Mouse (Mus musculus): ENCODE results near the gene Ank2. TPM values are rescaled to one million over a fixed set of nuclear protein-coding genes. Genes with fewer than 3 reads are reported as not detected.

The Ank2 gene
- polyA plus RNA-seq, 1 experiment: 52.1 TPM

GRCm38 (mm10) chr3:127205883-127206434, 293.2 kb downstream of the Ank2 start:
- H3K4me3 ChIP-seq (ENCODE audit: control insufficient read depth, low read depth, low read length): no peak overlapping the region
- H3K36me3 ChIP-seq (ENCODE audit: control insufficient read depth, insufficient read depth, low read length): no peaks in the 10 kb centered on the region
- no peak for TF ChIP-seq POLR2A (IDR thresholded peaks at IDR 0.05; ENCODE audit: control insufficient read depth, low read depth, low read length)
- TF ChIP-seq CTCF (IDR thresholded peaks at IDR 0.05; ENCODE audit: control insufficient read depth, insufficient read depth, insufficient replicate concordance, low read depth, low read length): no peak
- no peaks in the 10 kb centered on the region for H3K27me3 ChIP-seq (ENCODE audit: control insufficient read depth, insufficient read depth, low read length)
- H3K4me1 ChIP-seq (ENCODE audit: control insufficient read depth, insufficient read depth, low read length): no peaks in the 10 kb centered on the region
- H3K27ac ChIP-seq (ENCODE audit: control insufficient read depth, insufficient read depth, low read depth, low read length): no peak overlapping the region

- Histone ChIP-seq H3K27ac (ENCODE audit: control insufficient read depth, insufficient read depth, low read depth, low read length) (no peak overlapping the region), H3K27me3 (ENCODE audit: control insufficient read depth, insufficient read depth, low read length) (no peaks in the 10 kb centered on the region), H3K36me3 (ENCODE audit: control insufficient read depth, insufficient read depth, low read length) (no peaks in the 10 kb centered on the region), H3K4me1 (ENCODE audit: control insufficient read depth, insufficient read depth, low read length) (no peaks in the 10 kb centered on the region), H3K4me3 (ENCODE audit: control insufficient read depth, low read depth, low read length) (no peak overlapping the region)
- TF ChIP-seq POLR2A (IDR thresholded peaks at IDR 0.05; ENCODE audit: control insufficient read depth, low read depth, low read length) (no peak), CTCF (IDR thresholded peaks at IDR 0.05; ENCODE audit: control insufficient read depth, insufficient read depth, insufficient replicate concordance, low read depth, low read length) (no peak)
Measured at GRCm38 (mm10) chr3:127202484-127203115, 296.6 kb downstream of the Ank2 start.

GRCm38 (mm10) chr3:127200789-127201188, 298.4 kb downstream of the Ank2 start:
- Histone ChIP-seq H3K27me3 (ENCODE audit: control insufficient read depth, insufficient read depth, low read length) (no peaks in the 10 kb centered on the region), H3K4me1 (ENCODE audit: control insufficient read depth, insufficient read depth, low read length) (no peaks in the 10 kb centered on the region), H3K36me3 (ENCODE audit: control insufficient read depth, insufficient read depth, low read length) (no peaks in the 10 kb centered on the region), H3K27ac (ENCODE audit: control insufficient read depth, insufficient read depth, low read depth, low read length) (no peak overlapping the region), H3K4me3 (ENCODE audit: control insufficient read depth, low read depth, low read length) (no peak overlapping the region)
- TF ChIP-seq POLR2A (IDR thresholded peaks at IDR 0.05; ENCODE audit: control insufficient read depth, low read depth, low read length) (no peak), CTCF (IDR thresholded peaks at IDR 0.05; ENCODE audit: control insufficient read depth, insufficient read depth, insufficient replicate concordance, low read depth, low read length) (no peak)

GRCm38 (mm10) chr3:127199112-127199665, 300.0 kb downstream of the Ank2 start:
- Histone ChIP-seq H3K36me3 (ENCODE audit: control insufficient read depth, insufficient read depth, low read length) (no peaks in the 10 kb centered on the region), H3K4me3 (ENCODE audit: control insufficient read depth, low read depth, low read length) (no peak overlapping the region), H3K27ac (ENCODE audit: control insufficient read depth, insufficient read depth, low read depth, low read length) (no peak overlapping the region), H3K27me3 (ENCODE audit: control insufficient read depth, insufficient read depth, low read length) (no peaks in the 10 kb centered on the region), H3K4me1 (ENCODE audit: control insufficient read depth, insufficient read depth, low read length) (no peaks in the 10 kb centered on the region)
- no peak for TF ChIP-seq POLR2A (IDR thresholded peaks at IDR 0.05; ENCODE audit: control insufficient read depth, low read depth, low read length)
- TF ChIP-seq CTCF (IDR thresholded peaks at IDR 0.05; ENCODE audit: control insufficient read depth, insufficient read depth, insufficient replicate concordance, low read depth, low read length): no peak

GRCm38 (mm10) chr3:127198656-127199055, 300.5 kb downstream of the Ank2 start:
- no peak overlapping the region for H3K27ac ChIP-seq (ENCODE audit: control insufficient read depth, insufficient read depth, low read depth, low read length)
- no peaks in the 10 kb centered on the region for H3K4me1 ChIP-seq (ENCODE audit: control insufficient read depth, insufficient read depth, low read length)
- TF ChIP-seq POLR2A (IDR thresholded peaks at IDR 0.05; ENCODE audit: control insufficient read depth, low read depth, low read length) (no peak), CTCF (IDR thresholded peaks at IDR 0.05; ENCODE audit: control insufficient read depth, insufficient read depth, insufficient replicate concordance, low read depth, low read length) (no peak)
- H3K4me3 ChIP-seq (ENCODE audit: control insufficient read depth, low read depth, low read length): no peak overlapping the region
- no peaks in the 10 kb centered on the region for H3K36me3 ChIP-seq (ENCODE audit: control insufficient read depth, insufficient read depth, low read length)
- H3K27me3 ChIP-seq (ENCODE audit: control insufficient read depth, insufficient read depth, low read length): no peaks in the 10 kb centered on the region

- TF ChIP-seq POLR2A (IDR thresholded peaks at IDR 0.05; ENCODE audit: control insufficient read depth, low read depth, low read length): no peak
- TF ChIP-seq CTCF (IDR thresholded peaks at IDR 0.05; ENCODE audit: control insufficient read depth, insufficient read depth, insufficient replicate concordance, low read depth, low read length): no peak
- no peaks in the 10 kb centered on the region for H3K4me1 ChIP-seq (ENCODE audit: control insufficient read depth, insufficient read depth, low read length)
Measured at GRCm38 (mm10) chr3:127188789-127189128, 310.4 kb downstream of the Ank2 start.

GRCm38 (mm10) chr3:127188086-127188788, 310.9 kb downstream of the Ank2 start:
- no peaks in the 10 kb centered on the region for H3K36me3 ChIP-seq (ENCODE audit: control insufficient read depth, insufficient read depth, low read length)
- H3K27me3 ChIP-seq (ENCODE audit: control insufficient read depth, insufficient read depth, low read length): no peaks in the 10 kb centered on the region
- H3K27ac ChIP-seq (ENCODE audit: control insufficient read depth, insufficient read depth, low read depth, low read length): no peak overlapping the region
- H3K4me1 ChIP-seq (ENCODE audit: control insufficient read depth, insufficient read depth, low read length): no peaks in the 10 kb centered on the region
- no peak overlapping the region for H3K4me3 ChIP-seq (ENCODE audit: control insufficient read depth, low read depth, low read length)
- no peak for TF ChIP-seq CTCF (IDR thresholded peaks at IDR 0.05; ENCODE audit: control insufficient read depth, insufficient read depth, insufficient replicate concordance, low read depth, low read length)
- no peak for TF ChIP-seq POLR2A (IDR thresholded peaks at IDR 0.05; ENCODE audit: control insufficient read depth, low read depth, low read length)

More at GRCm38 (mm10) chr3:127188789-127189128, 310.4 kb downstream of the Ank2 start:
- no peaks in the 10 kb centered on the region for H3K36me3 ChIP-seq (ENCODE audit: control insufficient read depth, insufficient read depth, low read length)
- H3K4me3 ChIP-seq (ENCODE audit: control insufficient read depth, low read depth, low read length): no peak overlapping the region
- no peaks in the 10 kb centered on the region for H3K27me3 ChIP-seq (ENCODE audit: control insufficient read depth, insufficient read depth, low read length)
- H3K27ac ChIP-seq (ENCODE audit: control insufficient read depth, insufficient read depth, low read depth, low read length): no peak overlapping the region
